Mouse (Mus musculus): ENCODE measurements around the gene Babam2.

- TF ChIP-seq CTCF (IDR thresholded peaks at IDR 0.05; ENCODE audit: low read depth) (no peak), EP300 (IDR thresholded peaks at IDR 0.05; ENCODE audit: low read depth) (no peak)
Observed at GRCm38 (mm10) chr5:31755255-31755654, 57.8 kb downstream of the Babam2 start.

Data from liver, postnatal 0 days (tissue).